In genomic region chr7:37111071-37111470, GRCm38 (mm10) we compare ENCODE assay signal across 26 mouse cellular contexts.
A peak's percentile ranks its signal among the peaks of the same experiment; 100 is the strongest.
DNase-seq lines count a peak whose midpoint lies in the region; ATAC-seq lines count a peak whose summit lies in the region.
"Had no signal": no experiment of that assay in that cellular context is flagged by ENCODE, and none has a peak within 500 bp of the region (broad histone marks: within the 10 kb centered on the region; RNA-seq: fewer than 3 reads in every experiment).

No protein-coding gene starts in this region.

- no peaks in the 10 kb centered on the region for H3K9me3 ChIP-seq in embryonic facial prominence, embryonic 10.5 days
- no peaks in the 10 kb centered on the region for H3K9me3 ChIP-seq in midbrain, embryonic 13.5 days
- H3K9me3 ChIP-seq: embryonic facial prominence, embryonic 15.5 days; forebrain, embryonic 10.5 days; heart, embryonic 15.5 days; hindbrain, embryonic 15.5 days had no signal

- intact Hi-C loops in left cerebral cortex, postnatal 36 days (cut with DNase I), result no loop called here

- H3K27me3 ChIP-seq in embryonic facial prominence, embryonic 10.5 days (replicated peaks; ENCODE audit: low read depth, poor library complexity, severe bottlenecking), result no peaks in the 10 kb centered on the region
- no peaks in the 10 kb centered on the region for H3K27me3 ChIP-seq in midbrain, embryonic 13.5 days
- H3K27me3 ChIP-seq: embryonic facial prominence, embryonic 15.5 days; heart, embryonic 15.5 days; hindbrain, embryonic 15.5 days had no signal

- peaks cover 16% of the 10 kb centered on the region for H3K4me1 ChIP-seq in embryonic facial prominence, embryonic 10.5 days
- H3K4me1 ChIP-seq in midbrain, embryonic 13.5 days (replicated peaks), result no peaks in the 10 kb centered on the region
- H3K4me1 ChIP-seq: embryonic facial prominence, embryonic 15.5 days; forebrain, embryonic 10.5 days; heart, embryonic 15.5 days; hindbrain, embryonic 15.5 days had no signal

- WGBS in embryonic facial prominence, embryonic 10.5 days, result 51% methylated on average over 6 of the region's 6 CpGs
- 91% methylated on average over 6 of the region's 6 CpGs for whole genome bisulfite sequencing in midbrain, embryonic 13.5 days

- H3K27ac ChIP-seq in embryonic facial prominence, embryonic 10.5 days (replicated peaks), result peak overlapping the region; percentile 35; the same call in 1 of the 2 replicates
- H3K27ac ChIP-seq in midbrain, embryonic 13.5 days, result no peak overlapping the region
- H3K27ac ChIP-seq: embryonic facial prominence, embryonic 15.5 days; forebrain, embryonic 10.5 days; heart, embryonic 15.5 days; hindbrain, embryonic 15.5 days had no signal

- H3K4me3 ChIP-seq in embryonic facial prominence, embryonic 10.5 days, result no peak overlapping the region
- no peak overlapping the region for H3K4me3 ChIP-seq in midbrain, embryonic 13.5 days (replicated peaks)
- H3K4me3 ChIP-seq: embryonic facial prominence, embryonic 15.5 days; erythroblast, embryonic 14.5 days; forebrain, embryonic 10.5 days; heart, embryonic 15.5 days; hindbrain, embryonic 15.5 days had no signal

- H3K36me3 ChIP-seq in embryonic facial prominence, embryonic 10.5 days (replicated peaks), result no peaks in the 10 kb centered on the region
- H3K36me3 ChIP-seq in midbrain, embryonic 13.5 days, result no peaks in the 10 kb centered on the region
- H3K36me3 ChIP-seq: embryonic facial prominence, embryonic 15.5 days; forebrain, embryonic 10.5 days; G1E; heart, embryonic 15.5 days; hindbrain, embryonic 15.5 days had no signal

- no peak overlapping the region for H3K4me2 ChIP-seq in midbrain, embryonic 13.5 days (replicated peaks)
- H3K4me2 ChIP-seq: embryonic facial prominence, embryonic 15.5 days; heart, embryonic 11.5 days; heart, embryonic 15.5 days; hindbrain, embryonic 15.5 days had no signal

- no peak for ATAC-seq in midbrain, embryonic 13.5 days
- ATAC-seq: CD4-positive, CD25-positive, alpha-beta regulatory T cell, adult 4 months; forebrain, embryonic 14.5 days; inflammation-experienced regulatory T-cells, adult 6 months; intestine, postnatal 0 days had no signal

- DNase-seq in embryo, embryonic 10 days (ENCODE audit: low spot score), result peak; percentile 17
- no peak for DNase-seq in embryo, embryonic 9.5 days (ENCODE audit: extremely low spot score)
- peak; percentile 68 for DNase-seq in embryonic facial prominence, embryonic 10.5 days (ENCODE audit: low spot score)
- DNase-seq in hindlimb bud, embryonic 11.5 days (ENCODE audit: extremely low spot score, low read depth, low spot score), result peak; percentile 12
- DNase-seq in left cerebral cortex, postnatal 36 days (ENCODE audit: low spot score in 2 of 2), result no peak
- DNase-seq in adrenal gland, adult (ENCODE audit: inconsistent age in 2 of 2, low spot score in 1 of 2), result no peak
- DNase-seq: adrenal gland, postnatal 14 days; B cell, adult 2 months; cerebellum, adult 11-12 months; cerebellum, adult 9-10 months; cerebellum, postnatal 25 days; gastrocnemius, postnatal 36 days; heart, adult 18-20 months; heart, postnatal 14 days had no signal

- no peak overlapping the region for H3K9ac ChIP-seq in midbrain, embryonic 13.5 days (replicated peaks)
- H3K9ac ChIP-seq: embryonic facial prominence, embryonic 15.5 days; heart, embryonic 15.5 days; hindbrain, embryonic 15.5 days had no signal

Comparison
In these comparisons a context has a peak if more than half of its experiments do, and no peak if none do; other contexts are left out.
1. DNase-seq: peak in embryo, embryonic 10 days (single experiment), embryonic facial prominence, embryonic 10.5 days (single experiment) and hindlimb bud, embryonic 11.5 days (single experiment); none in embryo, embryonic 9.5 days (single experiment), left cerebral cortex, postnatal 36 days (0 of 2) and adrenal gland, adult (0 of 2).